Mouse (Mus musculus) mouse trophoblast stem cell (cell line): ENCODE measurements around the gene Uvrag.
"Not testable (repeated sequence)": the region's sequence is repeated elsewhere in the genome, so short reads cannot be mapped to it uniquely, and the experiment has no call there.

ENCODE experiments used
- in situ Hi-C, 2 experiments: fragments of 300-500 bp; cut with MseI, MboI; formaldehyde crosslinking; loops; 2 replicates in 1 of 2; 3 replicates in 1 of 2; pipeline ENCODE4 v1.15.1; 2025

The Uvrag gene

GRCm38 (mm10) chr7:98984319-98984718 lies 156.6 kb downstream of the Uvrag start:
- in situ Hi-C loops, result no loop called here

- in situ Hi-C loops, result no loop called here
Measured at GRCm38 (mm10) chr7:98983058-98983457, 157.9 kb downstream of the Uvrag start.

GRCm38 (mm10) chr7:98981423-98981822 lies 159.5 kb downstream of the Uvrag start:
- in situ Hi-C loops, result no loop called here

- in situ Hi-C loops, result no loop called here
Measured at GRCm38 (mm10) chr7:98976839-98977457, 164.0 kb downstream of the Uvrag start.

- in situ Hi-C loops, result no loop called here
Measured at GRCm38 (mm10) chr7:98974590-98974989, 166.4 kb downstream of the Uvrag start.

- in situ Hi-C loops, result no loop called here
Measured at GRCm38 (mm10) chr7:98970721-98971120, 170.2 kb downstream of the Uvrag start.

GRCm38 (mm10) chr7:98968741-98969395 lies 172.1 kb downstream of the Uvrag start:
- in situ Hi-C loops, result no loop called here

- in situ Hi-C loops, result no loop called here
Measured at GRCm38 (mm10) chr7:98968082-98968674, 172.8 kb downstream of the Uvrag start.

GRCm38 (mm10) chr7:98967672-98968071 lies 173.3 kb downstream of the Uvrag start:
- in situ Hi-C loops, result no loop called here

- in situ Hi-C loops, result not testable (repeated sequence)
Measured at GRCm38 (mm10) chr7:98963581-98963980, 177.4 kb downstream of the Uvrag start.

- in situ Hi-C loops, result no loop called here
Measured at GRCm38 (mm10) chr7:98962547-98963311, 178.2 kb downstream of the Uvrag start.

GRCm38 (mm10) chr7:98962074-98962473 lies 178.9 kb downstream of the Uvrag start:
- in situ Hi-C loops, result no loop called here

GRCm38 (mm10) chr7:98960274-98960673 lies 180.7 kb downstream of the Uvrag start:
- in situ Hi-C loops, result no loop called here

GRCm38 (mm10) chr7:98959246-98959645 lies 181.7 kb downstream of the Uvrag start:
- in situ Hi-C loops, result no loop called here

GRCm38 (mm10) chr7:98958172-98958571 lies 182.8 kb downstream of the Uvrag start:
- in situ Hi-C loops, result no loop called here

GRCm38 (mm10) chr7:98957111-98957741 lies 183.7 kb downstream of the Uvrag start:
- in situ Hi-C loops, result no loop called here

GRCm38 (mm10) chr7:98956609-98957008 lies 184.3 kb downstream of the Uvrag start:
- in situ Hi-C loops, result no loop called here

- in situ Hi-C loops, result no loop called here
Measured at GRCm38 (mm10) chr7:98953649-98954048, 187.3 kb downstream of the Uvrag start.

- in situ Hi-C loops, result no loop called here
Measured at GRCm38 (mm10) chr7:98944986-98945385, 196.0 kb downstream of the Uvrag start.

- in situ Hi-C loops, result no loop called here
Measured at GRCm38 (mm10) chr7:98943687-98944086, 197.3 kb downstream of the Uvrag start.

GRCm38 (mm10) chr7:98942746-98943145 lies 198.2 kb downstream of the Uvrag start:
- in situ Hi-C loops, result no loop called here

GRCm38 (mm10) chr7:98939194-98939593 lies 201.7 kb downstream of the Uvrag start:
- in situ Hi-C loops, result no loop called here
